Mouse (Mus musculus) brown adipose tissue, adult 24 weeks (tissue): ENCODE results near the gene Tiparp. TPM values are rescaled to one million over a fixed set of nuclear protein-coding genes. Genes with fewer than 3 reads are reported as not detected.

Experiments
- H3K27ac ChIP-seq: fragments of 200-500 bp; replicated peaks from 2 replicates; pipeline ENCODE4 v1.5.1; 2012; ENCODE audit warnings: low read depth, mild to moderate bottlenecking, low read length
- H3K4me1 ChIP-seq: fragments of 200-500 bp; 2 replicates; pipeline ENCODE4 v1.6.1; 2012; ENCODE audit warnings: low read length, mixed read lengths; ENCODE audit not compliant: control insufficient read depth, insufficient read depth, insufficient read length
- H3K4me3 ChIP-seq: fragments of 200-500 bp; 2 replicates; pipeline ENCODE4 v1.5.1; 2012; ENCODE audit warnings: low read depth, mild to moderate bottlenecking, low read length, moderate library complexity; ENCODE audit not compliant: insufficient read depth
- polyA plus RNA-seq: library from polyadenylated mRNA; stranded (reverse); fragments of >200 nt; gene quantifications from 2 replicates; pipeline ENCODE4 v1.2.4, GENCODE M21; 2012; ENCODE audit not compliant: missing spikeins, insufficient read depth, insufficient read length

The Tiparp gene
- polyA plus RNA-seq: 33.6 and 36.1 TPM in 2 replicates

DNA sequence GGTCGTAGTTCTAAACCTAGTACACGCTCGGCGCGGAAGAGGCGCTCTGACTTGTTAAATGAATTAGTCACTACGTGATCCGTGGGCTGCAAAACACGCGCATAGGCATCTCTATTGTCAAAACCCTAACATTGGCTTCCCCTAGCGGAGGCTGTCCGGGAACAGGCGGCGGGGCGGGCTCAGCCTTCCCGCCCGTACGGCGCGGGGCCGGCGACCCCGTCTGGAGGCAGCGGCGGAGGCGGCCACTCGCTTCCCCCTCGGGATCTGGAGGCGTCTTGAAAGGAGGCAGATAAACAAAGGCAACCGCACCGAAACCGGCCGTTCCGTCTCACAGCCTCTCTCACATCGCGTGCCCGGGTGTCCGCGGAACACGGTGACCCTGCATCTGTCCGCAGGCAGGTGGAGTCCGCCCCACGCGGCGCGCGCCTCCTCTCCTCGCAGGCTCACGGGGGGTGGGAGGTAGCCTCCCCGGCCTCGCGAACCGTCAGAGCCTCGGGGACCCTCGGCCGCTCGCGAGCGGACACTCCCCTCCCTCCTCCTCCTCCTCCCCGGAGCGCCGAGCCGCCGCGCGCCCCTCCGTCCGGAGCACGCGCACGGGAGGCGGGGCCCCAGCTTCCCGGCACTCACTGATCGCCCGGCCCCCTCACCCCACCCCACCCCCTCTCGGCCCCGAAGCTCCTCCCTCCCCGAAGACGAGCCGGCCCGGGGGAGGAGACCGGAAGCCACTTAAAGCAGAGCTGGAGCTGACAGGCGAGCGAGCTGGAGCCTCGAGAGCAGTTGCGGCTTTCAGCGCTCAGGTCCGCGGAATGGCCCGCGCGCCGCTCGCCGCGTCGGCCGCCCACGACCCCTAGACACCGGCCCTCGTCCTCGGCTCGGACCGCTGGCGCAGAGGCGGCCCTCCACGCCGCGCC, at the start of gene Tiparp:
Tiparp (plus strand) TSS at position 720 of the 911 bp plus-strand sequence.
- peak within 1 kb of the TSS; percentile 86 for H3K27ac ChIP-seq
- peaks cover 4% of the 10 kb centered on the region for H3K4me1 ChIP-seq
- peak within 1 kb of the TSS; percentile 95 for H3K4me3 ChIP-seq

DNA sequence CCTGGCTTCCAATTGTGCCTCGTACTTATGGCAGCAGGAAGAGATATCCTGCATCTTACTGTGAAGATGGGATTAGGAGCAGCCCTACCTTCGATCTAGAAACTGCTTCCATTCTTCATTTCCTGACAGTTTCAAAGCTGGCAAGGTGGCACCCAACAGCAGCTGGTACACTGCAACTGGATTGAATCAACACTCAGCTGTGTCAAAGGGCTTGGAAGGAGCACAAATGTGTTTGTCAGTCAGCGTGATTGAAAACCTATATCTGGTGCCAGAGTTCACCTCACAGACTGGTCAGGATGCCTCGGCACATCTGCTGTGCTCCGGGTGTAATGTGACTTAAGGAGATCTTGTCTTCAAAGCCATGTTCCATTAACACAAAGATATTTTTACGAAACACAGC, 47.5 kb upstream of the Tiparp start:
- Histone ChIP-seq H3K4me3 (no peak overlapping the region), H3K4me1 (peaks cover 2% of the 10 kb centered on the region; the same call in 1 of the 2 replicates), H3K27ac (no peak overlapping the region)

DNA sequence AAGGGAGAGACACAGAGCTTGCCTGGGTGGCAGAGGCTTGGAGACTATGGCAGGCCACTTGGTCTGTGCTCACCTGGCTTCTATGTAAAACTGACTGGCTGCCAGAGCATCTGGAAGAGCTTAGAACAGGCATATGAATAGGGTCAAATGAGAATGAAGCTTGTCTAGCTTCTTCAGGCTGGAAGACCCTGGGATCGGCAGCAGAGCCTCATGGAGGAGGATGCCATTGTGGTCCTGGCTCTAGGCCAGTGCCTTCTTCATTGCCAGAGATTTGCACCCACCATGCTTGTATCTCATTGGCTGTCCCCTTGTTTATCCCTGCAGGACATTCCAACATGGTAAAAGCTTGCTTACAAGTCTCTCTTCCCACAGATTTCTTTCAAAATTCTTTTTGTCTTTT, 45.9 kb upstream of the Tiparp start:
- Histone ChIP-seq H3K4me1 (peaks cover 2% of the 10 kb centered on the region; the same call in 1 of the 2 replicates), H3K4me3 (no peak overlapping the region), H3K27ac (no peak overlapping the region)

DNA sequence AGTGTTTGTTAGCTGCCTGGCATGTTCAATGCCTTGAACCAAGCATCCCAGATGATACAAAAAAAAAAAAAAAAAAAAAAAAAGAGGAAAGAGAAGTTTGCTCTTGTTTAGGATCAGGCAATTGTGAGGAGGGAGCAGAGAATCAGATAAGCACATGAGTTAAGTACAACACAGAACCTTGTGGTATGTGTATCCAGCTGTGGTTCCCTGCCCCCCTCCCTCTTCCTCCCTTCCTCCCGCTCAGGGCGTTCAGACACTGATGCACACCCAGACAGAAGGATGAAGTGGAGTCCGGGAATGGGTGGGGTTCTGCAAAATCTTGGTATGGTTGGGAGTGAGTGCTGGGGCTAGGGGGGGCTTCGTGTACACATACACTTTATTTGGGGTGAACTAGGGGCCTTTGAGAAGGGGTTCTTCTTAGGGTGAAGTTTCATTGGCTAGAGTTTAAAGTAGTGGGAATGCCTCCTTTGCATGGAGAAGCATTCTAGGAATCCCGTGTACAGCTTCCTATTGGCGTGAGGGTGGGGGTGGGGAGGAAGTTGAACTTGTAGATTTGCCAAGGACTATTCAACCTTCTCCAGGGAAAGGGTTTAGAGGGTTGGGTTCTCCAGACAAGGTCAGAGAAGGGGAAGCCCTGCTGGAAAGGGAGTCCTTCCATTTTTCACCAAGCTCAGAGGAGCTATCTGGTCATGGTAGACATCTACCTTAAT, 45.4 kb upstream of the Tiparp start:
- H3K4me1 ChIP-seq: peaks cover 2% of the 10 kb centered on the region; the same call in 1 of the 2 replicates
- H3K4me3 ChIP-seq: no peak overlapping the region
- no peak overlapping the region for H3K27ac ChIP-seq

DNA sequence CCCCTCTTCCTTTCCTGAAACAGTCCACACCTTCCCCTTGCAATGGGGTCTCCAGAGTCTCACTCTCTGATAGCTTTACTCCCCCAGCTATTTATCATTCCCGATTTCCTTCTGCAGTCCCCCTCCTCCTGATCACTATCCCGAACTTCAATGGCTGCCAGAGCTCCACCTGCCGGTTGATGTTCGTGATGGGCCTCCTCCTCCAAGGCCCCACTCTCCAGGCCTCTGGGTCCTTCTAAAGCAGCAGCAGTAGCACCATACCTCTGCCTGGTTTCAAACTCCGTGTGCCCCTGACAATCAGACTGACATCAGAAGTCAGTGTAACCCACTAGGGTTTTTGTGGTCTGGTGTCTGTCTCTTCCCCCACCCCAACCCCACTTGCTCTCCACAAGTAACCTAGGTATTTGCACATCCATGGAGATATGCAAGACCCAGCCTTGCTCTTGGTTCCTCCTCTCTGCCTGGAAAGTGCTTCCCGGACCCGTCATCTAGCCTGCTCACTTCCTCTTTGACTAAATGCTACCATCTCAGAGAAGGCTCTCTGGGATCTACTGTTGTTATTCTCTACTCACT, 44.0 kb upstream of the Tiparp start:
- no peak overlapping the region for H3K27ac ChIP-seq
- H3K4me1 ChIP-seq: peaks cover 2% of the 10 kb centered on the region; the same call in 1 of the 2 replicates
- H3K4me3 ChIP-seq: no peak overlapping the region

DNA sequence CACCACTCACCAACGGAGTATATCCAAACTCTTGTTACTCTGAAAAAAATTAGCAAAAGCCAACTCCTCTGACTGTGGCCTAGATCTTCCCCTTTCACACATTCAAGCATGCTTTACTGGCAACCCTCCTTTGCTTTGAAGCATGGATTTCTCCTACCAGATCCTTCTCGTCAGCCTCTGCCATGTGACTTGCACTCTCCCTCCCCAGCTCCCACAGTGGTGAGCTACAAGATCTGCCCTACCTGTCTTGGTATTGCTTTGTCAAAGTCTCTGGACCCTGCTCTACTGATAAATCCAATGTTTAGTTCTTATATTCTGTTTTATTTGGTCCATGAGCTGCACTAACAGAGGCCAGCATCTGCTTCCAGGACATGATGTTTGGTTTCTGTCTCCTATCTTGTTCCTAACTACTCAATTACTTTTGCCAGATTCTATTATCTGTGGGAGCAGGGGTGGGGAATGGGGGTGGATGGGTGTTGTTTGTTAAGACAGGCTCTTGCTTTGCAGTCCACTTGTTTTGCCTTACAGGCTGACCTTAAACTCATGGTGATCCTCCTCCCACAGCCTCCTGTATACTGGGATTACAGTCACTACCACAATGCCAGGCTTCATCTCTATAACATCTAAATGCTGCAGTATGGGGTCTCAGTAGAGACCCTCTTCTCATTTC, 40.7 kb upstream of the Tiparp start:
- H3K4me3 ChIP-seq: no peak overlapping the region
- H3K4me1 ChIP-seq: peaks cover 2% of the 10 kb centered on the region; the same call in 1 of the 2 replicates
- no peak overlapping the region for H3K27ac ChIP-seq

DNA sequence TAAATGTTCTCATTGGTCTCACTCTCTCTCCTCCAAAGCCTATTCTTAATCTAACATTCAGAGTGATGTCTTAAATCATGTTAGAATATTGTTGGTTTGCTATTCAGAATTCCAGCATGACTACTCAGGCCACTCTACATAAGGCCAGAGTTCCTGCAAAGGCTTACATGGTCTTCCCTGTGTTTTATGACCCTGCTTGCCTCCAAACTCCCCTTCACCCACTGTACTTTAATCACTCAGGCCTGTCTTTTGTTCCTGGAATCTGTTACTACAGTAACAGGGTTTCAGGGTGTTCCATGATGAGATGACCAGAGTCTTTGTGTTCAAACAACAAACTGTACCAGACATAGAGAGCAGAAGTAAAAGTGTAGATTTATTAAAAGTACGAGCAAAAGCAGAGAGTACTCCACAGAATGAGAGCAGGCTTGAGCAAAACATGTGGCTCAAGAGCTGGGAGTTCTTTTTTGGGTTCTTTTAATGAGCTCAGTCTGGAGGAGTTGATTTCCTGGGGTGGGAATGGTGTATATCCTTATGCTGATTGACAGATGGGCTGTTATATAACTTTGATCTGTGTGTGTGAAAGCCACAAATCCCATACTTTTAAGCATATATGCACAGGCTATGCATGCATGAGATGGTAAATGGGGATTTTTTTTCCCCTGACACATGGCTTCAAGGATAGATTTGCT, 39.5 kb upstream of the Tiparp start:
- Histone ChIP-seq H3K4me1 (no peaks in the 10 kb centered on the region), H3K27ac (no peak overlapping the region)

DNA sequence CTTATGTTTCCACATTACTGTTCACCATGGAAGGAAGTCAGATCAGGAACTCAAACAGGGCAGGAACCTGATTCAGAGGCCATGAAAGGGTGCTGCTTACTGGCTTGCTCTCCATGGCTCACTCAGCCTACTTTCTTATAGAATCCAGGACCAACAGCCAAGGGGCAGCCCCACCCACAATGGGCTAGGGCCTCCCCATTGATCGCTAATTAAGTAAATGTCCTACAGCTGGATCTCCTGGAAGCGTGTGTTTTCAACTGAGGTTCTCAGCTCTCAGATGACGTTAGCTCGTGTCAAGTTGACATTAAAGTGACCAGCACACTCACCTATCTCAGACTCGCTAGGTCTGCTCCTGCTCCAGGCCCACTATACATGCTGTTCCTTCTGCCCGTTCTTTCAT, 38.6 kb upstream of the Tiparp start:
- H3K4me1 ChIP-seq: 0 out of 2 replicates have a peak, but pooled peaks cover 4% of the 10 kb centered on the region
- no peak overlapping the region for H3K4me3 ChIP-seq
- no peak overlapping the region for H3K27ac ChIP-seq

More for the DNA sequence above, 39.5 kb upstream of the Tiparp start:
- H3K4me3 ChIP-seq: no peak overlapping the region

DNA sequence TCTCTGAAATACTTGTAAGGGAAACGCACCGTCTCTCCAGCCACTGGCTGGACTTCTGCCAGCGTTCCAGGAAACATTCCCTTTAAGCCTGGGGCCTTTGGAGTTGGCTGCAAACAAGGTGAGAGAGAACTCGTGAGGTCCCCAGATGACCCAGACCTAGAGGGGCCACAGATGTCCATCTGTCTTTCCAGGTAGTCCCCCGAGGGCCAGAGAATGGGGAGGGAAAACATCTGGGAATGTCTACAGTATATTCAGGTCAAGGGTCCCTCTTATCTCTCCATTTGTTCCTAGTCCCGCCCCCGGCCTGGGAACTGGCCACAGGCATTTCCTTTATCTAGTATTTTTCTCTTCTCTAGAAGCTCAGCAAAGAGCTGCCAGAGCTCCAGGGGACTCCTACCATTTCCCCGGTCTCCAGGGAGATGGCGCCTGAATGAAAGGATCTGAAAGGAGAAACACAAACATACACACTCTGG, 33.9 kb upstream of the Tiparp start:
- peak overlapping the region; percentile 58 for H3K4me3 ChIP-seq
- H3K27ac ChIP-seq: peak overlapping the region; percentile 21; the same call in 1 of the 2 replicates
- 0 out of 2 replicates have a peak, but pooled peaks cover 4% of the 10 kb centered on the region for H3K4me1 ChIP-seq

DNA sequence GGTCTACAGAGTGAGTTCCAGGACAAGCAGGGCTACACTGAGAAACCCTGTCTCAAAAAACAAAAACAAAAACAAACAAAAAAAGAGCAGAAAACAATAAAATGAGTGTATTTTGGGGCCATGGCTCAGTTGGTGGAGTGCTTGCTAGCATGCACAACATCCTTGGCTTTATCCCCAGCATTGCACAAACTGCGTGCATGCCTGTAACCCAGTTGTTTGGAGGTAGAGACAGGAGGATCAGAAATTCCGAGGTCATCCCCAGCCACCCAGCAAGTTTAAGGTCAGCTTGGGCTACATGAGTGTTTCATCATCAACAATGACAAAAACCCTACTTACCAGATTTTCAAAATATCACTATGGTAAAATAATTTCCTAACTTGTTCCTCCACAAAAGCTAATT, 20.4 kb upstream of the Tiparp start:
- H3K27ac ChIP-seq: no peak overlapping the region
- no peaks in the 10 kb centered on the region for H3K4me1 ChIP-seq
- H3K4me3 ChIP-seq: no peak overlapping the region

DNA sequence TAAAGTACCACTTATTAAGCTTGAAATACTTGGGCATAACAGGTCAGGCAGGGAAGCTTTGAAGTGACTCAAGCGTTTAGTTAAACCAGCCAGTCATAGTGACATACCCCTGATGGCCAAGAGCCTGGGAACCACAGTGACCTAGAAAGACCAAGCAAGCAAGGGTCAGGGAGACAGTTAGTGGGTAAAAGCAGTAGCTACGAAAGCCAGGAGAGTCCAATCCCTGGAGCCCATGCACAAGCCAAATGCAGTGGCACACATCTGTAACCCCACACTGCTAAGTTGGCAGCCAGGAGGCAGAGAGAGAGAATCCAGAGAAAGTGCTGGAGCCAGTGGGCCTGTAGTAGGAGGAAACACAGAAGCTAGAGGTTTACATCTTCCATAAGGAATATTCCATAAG, 17.6 kb upstream of the Tiparp start:
- H3K27ac ChIP-seq: peak overlapping the region; percentile 70

DNA sequence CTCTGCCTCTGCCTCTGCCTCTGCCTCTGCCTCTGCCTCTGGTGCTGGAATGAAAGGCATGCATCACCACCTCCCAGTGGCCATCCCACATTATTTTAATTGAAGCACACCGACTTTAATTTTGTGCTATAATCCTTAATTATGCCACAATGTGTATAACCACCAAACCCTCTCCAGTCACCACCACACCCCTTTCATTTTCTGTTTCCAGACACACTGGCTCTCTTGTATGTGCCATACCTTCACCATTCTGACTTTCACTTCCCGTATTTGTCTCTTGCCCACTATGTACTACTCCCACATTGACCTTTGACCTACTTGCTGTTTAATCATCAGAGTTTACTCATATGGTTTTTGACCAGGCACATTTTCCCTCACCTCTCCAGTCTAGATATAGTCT, 12.5 kb upstream of the Tiparp start:
- no peak overlapping the region for H3K4me3 ChIP-seq
- H3K27ac ChIP-seq: no peak overlapping the region
- no peaks in the 10 kb centered on the region for H3K4me1 ChIP-seq

More for the DNA sequence above, 17.6 kb upstream of the Tiparp start:
- Histone ChIP-seq H3K4me3 (no peak overlapping the region), H3K4me1 (no peaks in the 10 kb centered on the region)

DNA sequence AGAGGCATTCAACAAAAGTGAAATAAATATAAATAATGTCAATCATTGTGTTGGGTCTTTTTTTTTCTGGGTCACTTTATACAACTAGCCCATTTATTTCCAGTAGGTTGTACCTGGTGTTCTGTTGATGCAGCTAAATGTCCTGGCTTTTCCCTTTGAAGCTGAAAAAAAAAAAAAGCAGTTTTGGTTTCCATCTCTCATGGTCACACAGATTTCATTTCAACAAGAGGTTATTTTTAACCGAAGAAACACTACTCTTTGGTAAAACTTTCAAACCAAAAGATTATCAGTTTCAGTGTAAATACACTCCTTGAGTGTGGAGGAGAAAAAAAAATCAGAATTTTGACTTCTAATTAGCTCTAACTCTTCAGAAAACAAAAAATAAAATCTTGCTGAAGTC, 11.7 kb upstream of the Tiparp start:
- Histone ChIP-seq H3K27ac (no peak overlapping the region), H3K4me3 (no peak overlapping the region), H3K4me1 (no peaks in the 10 kb centered on the region)

DNA sequence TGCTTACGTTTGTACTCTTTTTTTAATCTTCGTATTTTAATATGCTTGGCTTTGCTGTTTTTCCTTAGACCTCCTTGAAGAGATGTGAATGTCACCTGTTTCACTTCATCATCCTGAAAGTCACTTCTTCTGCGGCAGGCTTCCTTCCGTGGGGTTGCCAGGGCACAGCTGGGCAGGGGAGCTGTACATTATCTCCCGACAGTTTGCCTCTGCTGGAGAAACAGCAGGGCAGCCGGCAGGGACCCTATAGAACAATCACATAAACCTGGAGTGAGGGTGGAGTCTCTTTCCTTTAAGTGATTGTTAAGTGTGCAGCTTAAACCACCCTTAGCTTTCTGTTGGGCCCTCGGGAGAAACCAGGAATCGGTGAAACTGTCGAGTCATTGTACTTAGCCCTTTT, 11.1 kb upstream of the Tiparp start:
- Histone ChIP-seq H3K4me3 (no peak overlapping the region), H3K4me1 (no peaks in the 10 kb centered on the region), H3K27ac (no peak overlapping the region)
